10 mouse cellular contexts compared by ENCODE assay signal in genomic region chr9:64774883-64775282, GRCm38 (mm10). TPM values are rescaled to one million over a fixed set of nuclear protein-coding genes. Genes with fewer than 3 reads are reported as not detected.
DNase-seq lines count a peak whose midpoint lies in the region; ATAC-seq lines count a peak whose summit lies in the region.
"Had no signal": no experiment of that assay in that cellular context is flagged by ENCODE, and none has a peak within 500 bp of the region (broad histone marks: within the 10 kb centered on the region; RNA-seq: fewer than 3 reads in every experiment).

No protein-coding gene starts in this region.

- H3K9me3 ChIP-seq in heart, embryonic 14.5 days (ENCODE audit: control insufficient read depth, low read length), result no peaks in the 10 kb centered on the region
- H3K9me3 ChIP-seq in hindbrain, embryonic 12.5 days (replicated peaks), result no peaks in the 10 kb centered on the region
- no peaks in the 10 kb centered on the region for H3K9me3 ChIP-seq in midbrain, embryonic 14.5 days (ENCODE audit: control insufficient read depth, low read length)
- H3K9me3 ChIP-seq: megakaryocyte, embryonic 14.5 days had no signal

- H3K4me3 ChIP-seq in heart, embryonic 14.5 days (ENCODE audit: control insufficient read depth in 1 of 2, insufficient read depth in 1 of 2, low read depth in 1 of 2, low read length in 2 of 2), result no peak overlapping the region
- no peak overlapping the region for H3K4me3 ChIP-seq in brown adipose tissue, adult 24 weeks (ENCODE audit: insufficient read depth, low read depth, low read length)
- H3K4me3 ChIP-seq in hindbrain, embryonic 12.5 days, result no peak overlapping the region
- no peak overlapping the region for H3K4me3 ChIP-seq in midbrain, embryonic 14.5 days (replicated peaks; ENCODE audit: low read depth, low read length)
- H3K4me3 ChIP-seq: megakaryocyte, embryonic 14.5 days had no signal

- peaks cover 16 to 27% of the 10 kb centered on the region in 2 experiments; a peak in 3 of 4 replicates for H3K4me1 ChIP-seq in heart, embryonic 14.5 days (ENCODE audit: control insufficient read depth in 2 of 2, insufficient read depth in 2 of 2, low read length in 2 of 2)
- H3K4me1 ChIP-seq in brown adipose tissue, adult 24 weeks (ENCODE audit: control insufficient read depth, insufficient read depth, insufficient read length, low read length), result peaks cover 7% of the 10 kb centered on the region
- H3K4me1 ChIP-seq in hindbrain, embryonic 12.5 days, result peaks cover 17% of the 10 kb centered on the region
- H3K4me1 ChIP-seq in midbrain, embryonic 14.5 days (ENCODE audit: control insufficient read depth, insufficient read depth, low read length), result peaks cover 3% of the 10 kb centered on the region; the same call in 1 of the 2 replicates

- ATAC-seq in heart, embryonic 14.5 days (ENCODE audit: insufficient number of reproducible peaks, insufficient read depth, low FRiP score, low read depth), result no peak
- peak; percentile 64; the same call in 1 of the 2 replicates for ATAC-seq in hindbrain, embryonic 12.5 days (ENCODE audit: low FRiP score)
- no peak for ATAC-seq in midbrain, embryonic 14.5 days (ENCODE audit: low FRiP score, low TSS enrichment)
- no peak for ATAC-seq in granulocyte monocyte progenitor cell, adult 5-6 weeks (replicated peaks; ENCODE audit: poor library complexity, severe bottlenecking)

- H3K36me3 ChIP-seq in heart, embryonic 14.5 days (ENCODE audit: control insufficient read depth, insufficient read depth, low read length), result no peaks in the 10 kb centered on the region
- no peaks in the 10 kb centered on the region for H3K36me3 ChIP-seq in hindbrain, embryonic 12.5 days
- H3K36me3 ChIP-seq in midbrain, embryonic 14.5 days (ENCODE audit: control insufficient read depth, insufficient read depth, low read length), result no peaks in the 10 kb centered on the region

- no peak overlapping the region for H3K4me2 ChIP-seq in heart, embryonic 14.5 days (ENCODE audit: low read length)
- no peak overlapping the region for H3K4me2 ChIP-seq in hindbrain, embryonic 12.5 days (replicated peaks)
- no peak overlapping the region for H3K4me2 ChIP-seq in midbrain, embryonic 14.5 days (ENCODE audit: low read length)

- peak overlapping the region; percentile 75 to 81 for H3K27ac ChIP-seq in heart, embryonic 14.5 days (replicated peaks in 1 of 2; ENCODE audit: control insufficient read depth in 1 of 2, insufficient read depth in 1 of 2, low read depth in 2 of 2, low read length in 2 of 2)
- H3K27ac ChIP-seq in brown adipose tissue, adult 24 weeks (replicated peaks; ENCODE audit: low read depth, low read length), result peak overlapping the region; percentile 23
- peak overlapping the region; percentile 80 for H3K27ac ChIP-seq in hindbrain, embryonic 12.5 days
- H3K27ac ChIP-seq in midbrain, embryonic 14.5 days (replicated peaks; ENCODE audit: low read depth, low read length), result peak overlapping the region; percentile 62

- H3K27me3 ChIP-seq in heart, embryonic 14.5 days (ENCODE audit: control insufficient read depth, insufficient read depth, low read length), result no peaks in the 10 kb centered on the region
- no peaks in the 10 kb centered on the region for H3K27me3 ChIP-seq in hindbrain, embryonic 12.5 days
- no peaks in the 10 kb centered on the region for H3K27me3 ChIP-seq in midbrain, embryonic 14.5 days (ENCODE audit: control insufficient read depth, insufficient read depth, low read length)
- H3K27me3 ChIP-seq: CH12.LX had no signal

- H3K9ac ChIP-seq in heart, embryonic 14.5 days (ENCODE audit: low read length), result no peak overlapping the region
- no peak overlapping the region for H3K9ac ChIP-seq in hindbrain, embryonic 12.5 days
- H3K9ac ChIP-seq in midbrain, embryonic 14.5 days (replicated peaks; ENCODE audit: low read length), result no peak overlapping the region

- 80% methylated on average over 2 of the region's 2 CpGs for WGBS in heart, embryonic 14.5 days
- 55% methylated on average over 2 of the region's 2 CpGs for WGBS in hindbrain, embryonic 12.5 days
- WGBS in midbrain, embryonic 14.5 days, result 49% methylated on average over 2 of the region's 2 CpGs

- DNase-seq in heart, adult 8-10 months (ENCODE audit: low spot score), result no peak
- no peak for DNase-seq in midbrain, embryonic 14.5 days
- DNase-seq in c-Kit-positive CD71-positive TER-119-positive erythroid progenitor cells, embryonic 14.5 days (ENCODE audit: low spot score), result no peak
- DNase-seq in ovary, postnatal 10 days (ENCODE audit: low spot score), result no peak

RNA-seq across cellular contexts. Expression of gene Dennd4a, which starts 36.3 kb away (rescaled TPM):
- 6.0 and 7.0 TPM in 2 replicates for polyA plus RNA-seq in heart, embryonic 14.5 days (2014; fragmentation: Nextera tagmentation; extraction: Ambion mirVana)
- 1 to 10 TPM; 5.7 to 8.5 (median 6.3) TPM for total RNA-seq in heart, adult 8-10 months (2022)
- 11.0 and 24.6 TPM in 2 replicates for polyA plus RNA-seq in brown adipose tissue, adult 24 weeks (2012; ENCODE audit: insufficient read depth, insufficient read length, missing spikeins)
- polyA plus RNA-seq in hindbrain, embryonic 12.5 days (2016; fragmentation: Nextera tagmentation; extraction: Ambion mirVana), result 10.3 and 12.8 TPM in 2 replicates
- polyA plus RNA-seq in midbrain, embryonic 14.5 days (2014; fragmentation: Nextera tagmentation; extraction: Ambion mirVana), result 12.8 and 14.1 TPM in 2 replicates
- total RNA-seq in granulocyte monocyte progenitor cell, adult 5-6 weeks (2014; fragmentation: Nextera tagmentation), result 39.8 and 61.0 TPM in 2 replicates
- total RNA-seq in granulocyte monocyte progenitor cell, adult 5-6 weeks (2017), result 27.5 and 28.0 TPM in 2 replicates

RNA-seq across cellular contexts. Expression of gene Rab11a, which starts 37.3 kb away (rescaled TPM):
- polyA plus RNA-seq in heart, embryonic 14.5 days (2014; fragmentation: Nextera tagmentation; extraction: Ambion mirVana), result 390 and 408 TPM in 2 replicates
- total RNA-seq in heart, adult 8-10 months (2022), result 100 to 1,000 TPM; 150 to 183 (median 162) TPM
- polyA plus RNA-seq in brown adipose tissue, adult 24 weeks (2012; ENCODE audit: insufficient read depth, insufficient read length, missing spikeins), result 141 and 169 TPM in 2 replicates
- polyA plus RNA-seq in hindbrain, embryonic 12.5 days (2016; fragmentation: Nextera tagmentation; extraction: Ambion mirVana), result 297 and 307 TPM in 2 replicates
- 446 and 467 TPM in 2 replicates for polyA plus RNA-seq in midbrain, embryonic 14.5 days (2014; fragmentation: Nextera tagmentation; extraction: Ambion mirVana)
- total RNA-seq in granulocyte monocyte progenitor cell, adult 5-6 weeks (2014; fragmentation: Nextera tagmentation), result 105 and 130 TPM in 2 replicates
- total RNA-seq in granulocyte monocyte progenitor cell, adult 5-6 weeks (2017), result 92.5 and 116 TPM in 2 replicates

Comparison
In these comparisons a context has a peak if more than half of its experiments do, and no peak if none do; other contexts are left out.
1. H3K27ac ChIP-seq: peak in every context shown above with its lines; median percentile 80 in hindbrain, embryonic 12.5 days; 78 in heart, embryonic 14.5 days; 62 in midbrain, embryonic 14.5 days; 23 in brown adipose tissue, adult 24 weeks.